Mouse (Mus musculus): Measurements from ENCODE around the gene Gm266.

- TF ChIP-seq CTCF (IDR thresholded peaks at IDR 0.05; ENCODE audit: low read depth, low read length) (no peak), GATA1 (IDR thresholded peaks at IDR 0.05; ENCODE audit: borderline replicate concordance, low read length) (no peak), TAL1 (conservative IDR thresholded peaks at IDR 0.05; ENCODE audit: low read depth, low read length) (no peak)
Observed at GRCm38 (mm10) chr12:111494931-111495330, 9.3 kb upstream of the Gm266 start.

Measured in G1E (cell line).